Mouse (Mus musculus) intestine, embryonic 14.5 days (tissue): ENCODE measurements around the gene T2. TPM values are rescaled to one million over a fixed set of nuclear protein-coding genes. Genes with fewer than 3 reads are reported as not detected.

ENCODE experiments used
- ATAC-seq: fragments of 200-750 bp; cut with Nextera tagmentation; replicated peaks from 2 replicates; pipeline ENCODE4 v1.8.0; 2017; ENCODE audit warnings: low read depth, moderate number of reproducible peaks, moderate TSS enrichment, moderate library complexity; ENCODE audit not compliant: low FRiP score, low TSS enrichment
- DNase-seq: peaks from one replicate; pipeline ENCODE4 v3.0.0-alpha.2; 2018; ENCODE audit warnings: low spot score
- H3K27ac ChIP-seq: fragments of 300-500 bp; sonication (generic); 2 replicates; pipeline ENCODE4 v1.5.1; 2014; ENCODE audit warnings: low read depth, mild to moderate bottlenecking, control low read depth
- H3K27me3 ChIP-seq: fragments of 300-500 bp; sonication (generic); replicated peaks from 2 replicates; pipeline ENCODE4 v1.6.1; 2014; ENCODE audit warnings: low read length, control low read depth; ENCODE audit not compliant: control insufficient read depth, insufficient read depth
- H3K36me3 ChIP-seq: fragments of 300-500 bp; sonication (generic); 2 replicates; pipeline ENCODE4 v1.6.1; 2014; ENCODE audit warnings: low read length, control low read depth; ENCODE audit not compliant: control insufficient read depth, insufficient read depth
- H3K4me1 ChIP-seq: fragments of 300-500 bp; sonication (generic); replicated peaks from 2 replicates; pipeline ENCODE4 v1.6.1; 2014; ENCODE audit warnings: low read length, control low read depth, mixed read lengths; ENCODE audit not compliant: control insufficient read depth, insufficient read depth
- H3K4me2 ChIP-seq: fragments of 300-500 bp; sonication (generic); 2 replicates; pipeline ENCODE4 v1.6.1; 2014; ENCODE audit warnings: low read length
- H3K4me3 ChIP-seq: fragments of 300-500 bp; sonication (generic); 2 replicates; pipeline ENCODE4 v1.5.1; 2014; ENCODE audit warnings: low read depth, low read length, control low read depth, mixed read lengths
- H3K9ac ChIP-seq: fragments of 300-500 bp; sonication (generic); 2 replicates; pipeline ENCODE4 v1.6.1; 2014; ENCODE audit warnings: mild to moderate bottlenecking, low read length
- H3K9me3 ChIP-seq: fragments of 300-500 bp; sonication (generic); 2 replicates; pipeline ENCODE4 v1.6.1; 2016; ENCODE audit warnings: low read length, control low read depth; ENCODE audit not compliant: control insufficient read depth
- WGBS: fragments of 180-500 bp; shearing (Covaris S2); extraction: QIAGEN DNeasy Blood & Tissue Kit; methylation state at CpG from one replicate; pipeline ENCODE4 v1.1.7; 2014; 5-methylcytosine and 5-hydroxymethylcytosine counted together
- polyA plus RNA-seq: library from polyadenylated mRNA; unstranded; fragments of >200 nt; fragmentation: Nextera tagmentation; extraction: Ambion mirVana; gene quantifications from 2 replicates; pipeline ENCODE4 v1.2.1, GENCODE M21; 2014

T2 gene
- polyA plus RNA-seq, 1 experiment from 2014 or later, result 0.35 TPM

DNA sequence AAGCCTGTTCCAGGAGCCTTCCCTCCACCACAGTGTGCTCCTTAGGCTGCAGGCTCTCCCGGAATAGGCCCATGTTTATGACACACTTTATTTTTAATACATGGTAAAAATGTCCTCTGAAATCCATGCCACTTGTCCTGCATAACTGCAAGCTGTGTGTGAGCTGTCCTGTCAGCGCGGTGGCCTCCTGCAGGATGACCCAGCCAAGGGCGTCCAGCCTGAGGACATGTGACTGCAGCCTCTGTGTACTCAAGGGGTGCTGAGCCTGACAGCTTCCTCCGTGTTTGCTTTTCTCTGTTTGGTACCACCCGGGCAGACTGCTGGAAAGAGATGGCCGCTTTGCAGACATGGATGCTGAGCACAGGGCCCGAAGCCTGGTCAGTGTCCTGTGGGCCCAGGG lies 61.1 kb downstream of the T2 start:
- Histone ChIP-seq H3K27me3 (no peaks in the 10 kb centered on the region), H3K9me3 (no peaks in the 10 kb centered on the region), H3K27ac (no peak overlapping the region), H3K36me3 (no peaks in the 10 kb centered on the region), H3K4me3 (no peak overlapping the region), H3K9ac (no peak overlapping the region), H3K4me2 (no peak overlapping the region), H3K4me1 (peaks cover 6% of the 10 kb centered on the region)
- WGBS, result 57% methylated on average over 8 of the region's 8 CpGs
- no peak for DNase-seq
- ATAC-seq, result no peak

DNA sequence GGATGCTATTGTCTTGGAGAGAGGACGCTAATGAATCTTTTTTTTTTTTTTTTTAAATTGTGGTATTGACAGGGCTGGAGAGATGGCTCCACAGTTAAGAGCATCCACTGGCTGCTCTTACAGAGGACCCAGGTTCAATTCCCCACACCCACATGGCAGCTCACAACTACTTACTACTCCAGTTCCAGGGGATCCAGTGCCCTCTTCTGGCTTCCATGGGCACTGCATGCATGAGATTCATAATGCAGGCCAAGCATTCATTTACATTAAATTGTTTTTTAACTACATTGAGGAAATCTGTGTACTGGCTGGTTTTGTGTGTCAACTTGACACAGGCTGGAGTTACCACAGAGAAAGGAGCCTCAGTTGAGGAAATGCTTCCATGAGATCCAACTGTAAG lies 64.9 kb downstream of the T2 start:
- no peaks in the 10 kb centered on the region for H3K36me3 ChIP-seq
- ATAC-seq (no peak), DNase-seq (no peak)
- H3K4me3 ChIP-seq, result no peak overlapping the region
- peaks cover under 1% of the 10 kb centered on the region for H3K4me1 ChIP-seq
- no peak overlapping the region for H3K4me2 ChIP-seq
- no peaks in the 10 kb centered on the region for H3K27me3 ChIP-seq
- WGBS, result 76% methylated on average over 1 of the region's 1 CpGs
- H3K27ac ChIP-seq, result no peak overlapping the region
- no peaks in the 10 kb centered on the region for H3K9me3 ChIP-seq
- no peak overlapping the region for H3K9ac ChIP-seq

DNA sequence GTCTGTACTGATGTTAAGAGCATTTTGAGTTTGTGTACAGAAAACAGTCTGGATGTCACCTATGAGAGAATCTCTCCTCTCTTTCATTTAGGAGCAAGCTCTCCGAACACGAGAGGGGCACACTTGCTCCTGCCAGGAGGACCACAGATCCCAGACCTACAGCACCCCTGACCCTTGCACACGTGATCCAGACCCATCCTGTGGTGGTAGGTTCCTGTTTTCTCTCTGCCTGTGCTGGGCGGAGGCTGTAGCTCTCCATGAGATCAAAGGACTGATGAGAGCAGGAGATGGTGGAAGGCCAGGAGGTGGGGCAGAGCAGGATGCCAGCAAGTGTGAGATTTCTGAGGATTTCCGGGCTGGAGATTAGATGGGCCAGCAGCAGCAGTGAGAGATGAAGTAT lies 65.7 kb downstream of the T2 start:
- H3K9me3 ChIP-seq, result no peaks in the 10 kb centered on the region
- no peak overlapping the region for H3K27ac ChIP-seq
- no peak for ATAC-seq
- no peaks in the 10 kb centered on the region for H3K36me3 ChIP-seq
- no peaks in the 10 kb centered on the region for H3K4me1 ChIP-seq
- H3K27me3 ChIP-seq, result no peaks in the 10 kb centered on the region
- H3K4me2 ChIP-seq, result no peak overlapping the region
- DNase-seq, result no peak
- H3K9ac ChIP-seq, result no peak overlapping the region
- no peak overlapping the region for H3K4me3 ChIP-seq
- WGBS, result 21% methylated on average over 5 of the region's 5 CpGs

- 60% methylated on average over 2 of the region's 2 CpGs for WGBS
- H3K4me1 ChIP-seq, result no peaks in the 10 kb centered on the region
- DNase-seq, result no peak
Observed at GRCm38 (mm10) chr17:8423283-8423682, 67.5 kb downstream of the T2 start.

DNA sequence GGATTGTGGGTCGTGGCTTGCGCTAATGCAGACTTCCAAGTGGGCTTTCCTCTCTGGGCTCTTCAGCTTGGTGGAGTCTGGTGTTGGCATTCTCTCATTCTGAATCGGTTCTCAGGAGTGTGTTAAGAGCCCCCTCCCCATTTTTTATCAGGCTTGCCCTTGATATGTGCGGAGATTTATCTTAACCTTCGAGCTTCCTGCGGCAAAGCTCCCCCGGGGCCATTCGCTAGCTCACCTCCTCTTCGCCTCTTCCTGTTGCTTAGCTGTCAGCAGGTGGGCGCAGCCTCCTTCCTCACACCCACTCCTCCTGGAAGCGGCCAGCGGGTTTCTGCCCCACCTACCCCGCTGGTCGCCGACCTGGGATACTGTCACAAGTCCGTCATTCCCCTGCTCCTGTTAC lies 73.6 kb downstream of the T2 start:
- H3K9me3 ChIP-seq, result no peaks in the 10 kb centered on the region
- WGBS, result 1% methylated on average over 16 of the region's 16 CpGs
- peaks cover 8% of the 10 kb centered on the region; the same call in 1 of the 2 replicates for H3K4me1 ChIP-seq
- no peak for ATAC-seq
- DNase-seq, result no peak
- H3K4me3 ChIP-seq, result no peak overlapping the region
- no peaks in the 10 kb centered on the region for H3K36me3 ChIP-seq
- H3K9ac ChIP-seq, result no peak overlapping the region
- H3K27me3 ChIP-seq, result peaks cover 70% of the 10 kb centered on the region
- H3K27ac ChIP-seq, result no peak overlapping the region
- H3K4me2 ChIP-seq, result no peak overlapping the region

More at GRCm38 (mm10) chr17:8423283-8423682, 67.5 kb downstream of the T2 start:
- no peak overlapping the region for H3K9ac ChIP-seq
- H3K27me3 ChIP-seq, result peaks cover 9% of the 10 kb centered on the region
- H3K9me3 ChIP-seq, result no peaks in the 10 kb centered on the region
- ATAC-seq, result no peak
- no peak overlapping the region for H3K4me2 ChIP-seq
- no peaks in the 10 kb centered on the region for H3K36me3 ChIP-seq
- no peak overlapping the region for H3K4me3 ChIP-seq
- H3K27ac ChIP-seq, result no peak overlapping the region

DNA sequence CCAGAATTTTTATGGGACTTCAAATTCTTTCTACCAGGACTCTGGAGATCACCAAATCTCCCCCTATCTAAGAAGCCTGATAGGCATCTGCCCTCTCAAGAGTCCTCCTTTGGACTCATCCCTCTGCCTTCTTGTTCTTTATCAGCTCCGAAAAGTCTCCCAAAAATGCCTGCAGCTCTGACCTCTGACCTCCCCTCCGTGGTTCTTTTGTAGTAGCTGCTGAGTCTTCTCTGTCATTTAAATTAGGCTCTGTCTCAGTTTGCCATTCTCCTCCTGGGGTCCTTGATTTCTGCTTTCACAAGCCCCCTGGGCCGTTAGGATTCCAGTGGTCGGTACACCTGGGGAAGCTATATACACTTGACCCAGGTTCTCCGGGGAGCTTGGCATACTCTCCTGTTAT lies 74.1 kb downstream of the T2 start:
- Histone ChIP-seq H3K27me3 (peaks cover 75% of the 10 kb centered on the region), H3K9me3 (no peaks in the 10 kb centered on the region), H3K27ac (no peak overlapping the region), H3K4me3 (no peak overlapping the region), H3K36me3 (no peaks in the 10 kb centered on the region), H3K4me1 (peaks cover 8% of the 10 kb centered on the region; the same call in 1 of the 2 replicates), H3K9ac (no peak overlapping the region), H3K4me2 (no peak overlapping the region)
- DNase-seq (no peak), ATAC-seq (no peak)
- under 1% methylated on average over 5 of the region's 5 CpGs for WGBS

- Histone ChIP-seq H3K9ac (no peak overlapping the region), H3K27me3 (peaks cover 99% of the 10 kb centered on the region), H3K4me3 (no peak overlapping the region), H3K4me1 (peaks cover 8% of the 10 kb centered on the region; the same call in 1 of the 2 replicates), H3K36me3 (no peaks in the 10 kb centered on the region), H3K9me3 (no peaks in the 10 kb centered on the region), H3K4me2 (no peak overlapping the region), H3K27ac (no peak overlapping the region)
- no peak for ATAC-seq
- 2% methylated on average over 17 of the region's 17 CpGs for WGBS
- no peak for DNase-seq
Observed at GRCm38 (mm10) chr17:8432179-8432800, 76.5 kb downstream of the T2 start.

- Histone ChIP-seq H3K36me3 (no peaks in the 10 kb centered on the region), H3K4me1 (peaks cover 8% of the 10 kb centered on the region; the same call in 1 of the 2 replicates), H3K4me2 (peak overlapping the region; percentile 39), H3K27me3 (peaks cover 100% of the 10 kb centered on the region), H3K9ac (no peak overlapping the region), H3K27ac (no peak overlapping the region), H3K9me3 (no peaks in the 10 kb centered on the region), H3K4me3 (peak overlapping the region; percentile 16)
- WGBS, result under 1% methylated on average over 52 of the region's 52 CpGs
- DNase-seq (peak; percentile 60), ATAC-seq (no peak)
Observed at GRCm38 (mm10) chr17:8433121-8433977, 77.6 kb downstream of the T2 start.
